Mouse (Mus musculus) NIH3T3 (cell line): ENCODE results near the gene Olfr703.

Experiments
- DNase-seq: peaks from one replicate; pipeline ENCODE4 v3.0.0-alpha.2; 2012; ENCODE audit warnings: low read depth

Olfr703 gene

GRCm38 (mm10) chr7:106843060-106843459, at the start of gene Olfr703:
Gene Olfr703, plus strand, starts transcription at chr7:106843360.
- DNase-seq: no peak

DNA sequence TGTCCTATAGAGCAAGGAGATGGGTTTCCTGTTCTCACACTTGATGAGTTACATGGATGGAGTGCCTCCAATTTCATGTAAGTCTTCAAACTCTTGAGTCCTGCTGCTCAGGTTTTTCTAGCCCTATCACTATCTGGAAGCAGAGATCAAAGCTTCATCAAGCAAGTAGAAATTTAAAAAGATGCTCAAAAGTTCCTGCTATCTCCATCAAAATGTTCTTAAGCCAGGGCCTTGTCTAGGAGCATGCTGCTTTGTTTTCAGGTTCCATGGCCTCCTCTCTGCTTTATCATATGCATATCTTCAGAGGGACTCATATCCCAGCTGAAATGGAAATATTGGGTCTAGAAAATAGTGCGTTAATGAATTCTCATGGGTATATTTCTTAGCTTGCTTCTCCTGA, 34.4 kb upstream of the Olfr703 start, which contains the start of gene Olfr700:
Gene Olfr700 (minus strand): TSS at position 101 of the 400 bp plus-strand sequence.
- DNase-seq: no peak

GRCm38 (mm10) chr7:106813829-106814228, 29.3 kb upstream of the Olfr703 start, which contains the start of gene Olfr701:
Gene Olfr701, plus strand, starts transcription at chr7:106814129.
- DNase-seq: no peak

- peak; percentile 2 for DNase-seq
These were observed 27.4 kb upstream of the Olfr703 start for GRCm38 (mm10) chr7:106815775-106816174.

DNA sequence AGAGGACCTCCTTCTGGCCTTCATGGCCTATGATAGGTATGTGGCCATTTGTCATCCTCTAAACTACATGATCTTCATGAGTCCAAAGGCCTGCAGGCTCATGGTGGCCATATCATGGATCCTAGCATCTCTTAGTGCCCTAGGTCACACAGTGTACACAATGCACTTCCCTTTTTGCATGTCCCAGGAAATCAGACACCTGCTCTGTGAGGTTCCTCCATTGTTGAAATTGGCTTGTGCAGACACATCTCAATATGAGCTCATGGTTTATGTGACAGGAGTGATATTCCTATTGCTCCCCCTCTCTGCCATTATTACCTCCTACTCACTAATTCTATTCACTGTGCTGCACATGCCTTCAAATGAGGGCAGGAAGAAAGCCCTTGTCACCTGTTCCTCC, 24.7 kb upstream of the Olfr703 start:
- no peak for DNase-seq

- DNase-seq: no peak
These were observed 9.4 kb upstream of the Olfr703 start, which contains the start of gene Olfr702 for GRCm38 (mm10) chr7:106833793-106834192. Gene Olfr702, minus strand, starts transcription at chr7:106833893.

DNA sequence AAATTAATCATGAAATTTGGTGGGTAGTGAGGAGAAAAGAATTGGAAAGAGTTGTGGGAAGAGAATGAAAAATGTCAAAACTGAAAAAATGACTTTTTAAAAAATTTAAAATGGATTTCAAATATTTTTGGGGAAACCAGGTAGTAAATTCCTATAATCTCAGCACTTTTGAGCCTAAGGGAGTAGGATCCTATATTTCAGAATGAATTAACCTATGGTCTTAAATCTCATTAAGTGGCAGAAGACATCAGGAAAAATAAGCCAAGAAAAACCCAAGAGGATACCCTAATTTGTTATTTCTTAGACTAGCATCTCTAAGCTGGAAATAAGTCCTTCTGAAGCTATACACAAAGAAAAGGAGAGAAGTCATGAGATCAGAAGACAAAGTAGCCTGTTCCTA, 19.7 kb downstream of the Olfr703 start, which contains the start of gene Olfr704:
Gene Olfr704 (plus strand): TSS at position 301 of the 400 bp plus-strand sequence.
- DNase-seq: no peak

GRCm38 (mm10) chr7:106876791-106877190, 33.6 kb downstream of the Olfr703 start, which contains the start of gene Olfr705:
Gene Olfr705, minus strand, starts transcription at chr7:106876891.
- no peak for DNase-seq

DNA sequence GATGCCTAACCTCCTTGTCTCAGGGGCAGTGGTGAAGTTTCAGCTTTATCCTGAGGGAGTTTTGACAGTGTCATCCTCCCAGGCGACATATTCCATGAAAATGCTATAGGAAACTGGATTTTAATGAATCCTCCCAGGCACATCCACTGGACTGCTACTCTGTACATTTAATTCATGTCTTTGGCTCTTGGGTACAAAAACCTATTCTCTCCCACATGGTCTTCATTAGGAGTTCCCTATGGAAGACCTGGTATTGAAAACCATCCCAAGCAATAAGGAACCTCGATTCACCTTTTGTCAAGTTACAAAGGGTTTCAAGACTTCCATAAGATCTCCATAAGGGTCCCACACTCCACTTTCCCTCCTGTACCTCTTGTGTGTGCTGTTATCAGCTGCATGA, 44.9 kb downstream of the Olfr703 start, which contains the start of gene Olfr706:
Gene Olfr706 (minus strand): TSS at position 101 of the 400 bp plus-strand sequence.
- no peak for DNase-seq
